Mouse (Mus musculus) liver, adult 2 months (tissue): ENCODE measurements around the gene Arhgef15.

Experiments
- CTCF ChIP-seq: fragments of 200-500 bp; IDR thresholded peaks from 2 replicates; pipeline ENCODE4 v1.5.1; 2011; ENCODE audit warnings: low read depth, low read length, control low read depth
- POLR2A ChIP-seq: fragments of 200-500 bp; IDR thresholded peaks from 2 replicates; pipeline ENCODE4 v1.6.1; 2011; ENCODE audit warnings: low read length, control low read depth; ENCODE audit not compliant: insufficient read depth; ENCODE audit errors: extremely low read depth

- no peak for TF ChIP-seq POLR2A
- TF ChIP-seq CTCF = no peak
These were observed 54.5 kb downstream of the Arhgef15 start for GRCm38 (mm10) chr11:68902823-68903222.
